ENCODE assay signal across 19 mouse cellular contexts in genomic region chr1:51734721-51735120, GRCm38 (mm10).
"Had no signal": no experiment of that assay in that cellular context is flagged by ENCODE, and none has a peak within 500 bp of the region (broad histone marks: within the 10 kb centered on the region; RNA-seq: fewer than 3 reads in every experiment).

No protein-coding gene starts in this region.

- H3K4me2 ChIP-seq: lung, embryonic 15.5 days; midbrain, embryonic 12.5 days; neural tube, embryonic 13.5 days; neural tube, embryonic 15.5 days; stomach, embryonic 15.5 days had no signal

- H3K9me3 ChIP-seq: lung, embryonic 15.5 days; neural tube, embryonic 15.5 days; stomach, embryonic 15.5 days had no signal

- H3K27me3 ChIP-seq: lung, embryonic 15.5 days; megakaryocyte, embryonic 14.5 days; midbrain, embryonic 12.5 days; neural tube, embryonic 13.5 days; neural tube, embryonic 15.5 days; stomach, embryonic 15.5 days had no signal

- H3K4me3 ChIP-seq: lung, embryonic 15.5 days; megakaryocyte, embryonic 14.5 days; midbrain, embryonic 12.5 days; neural tube, embryonic 13.5 days; neural tube, embryonic 15.5 days; stomach, embryonic 15.5 days had no signal

- H3K9ac ChIP-seq: liver, postnatal 0 days; lung, embryonic 15.5 days; midbrain, embryonic 12.5 days; neural tube, embryonic 13.5 days; neural tube, embryonic 15.5 days; stomach, embryonic 15.5 days had no signal

- H3K36me3 ChIP-seq: lung, embryonic 15.5 days; neural tube, embryonic 13.5 days; neural tube, embryonic 15.5 days; stomach, embryonic 15.5 days had no signal

- H3K27ac ChIP-seq: lung, embryonic 15.5 days; macrophage; midbrain, embryonic 12.5 days; neural tube, embryonic 13.5 days; neural tube, embryonic 15.5 days; stomach, embryonic 15.5 days; stomach, postnatal 0 days had no signal

- ATAC-seq: liver, postnatal 0 days; lung, postnatal 0 days had no signal

- H3K4me1 ChIP-seq: lung, embryonic 15.5 days; megakaryocyte, embryonic 14.5 days; midbrain, embryonic 12.5 days; neural tube, embryonic 13.5 days; neural tube, embryonic 15.5 days; stomach, embryonic 15.5 days had no signal

- DNase-seq: liver, postnatal 0 days; lung, adult 2 months; lung, postnatal 14 days; lung, postnatal 36 days; midbrain, embryonic 14.5 days; retina, postnatal 1 day; right cerebral cortex, adult 18-20 months; thymus, adult 2 months; thymus, postnatal 25 days; thymus, postnatal 4 days had no signal
